Mouse (Mus musculus) ES-E14 (cell line): ENCODE results near the gene Casp8. TPM values are rescaled to one million over a fixed set of nuclear protein-coding genes. Genes with fewer than 3 reads are reported as not detected.
A peak's percentile ranks its signal among the peaks of the same experiment; 100 is the strongest.
"Not testable (repeated sequence)": the region's sequence is repeated elsewhere in the genome, so short reads cannot be mapped to it uniquely, and the experiment has no call there.

Source experiments
- DNase-seq: peaks from one replicate; pipeline ENCODE4 v3.0.0-alpha.2; 2013; ENCODE audit warnings: low read depth, low spot score
- H3K27ac ChIP-seq: 2 replicates; pipeline ENCODE4 v1.5.1; 2012; ENCODE audit warnings: low read depth, mild to moderate bottlenecking, low read length, moderate library complexity, mixed read lengths; ENCODE audit not compliant: poor library complexity, insufficient read depth, severe bottlenecking
- H3K36me3 ChIP-seq: 2 replicates; pipeline ENCODE4 v1.6.1; 2012; ENCODE audit warnings: mild to moderate bottlenecking, low read length, moderate library complexity, mixed read lengths; ENCODE audit not compliant: control insufficient read depth, poor library complexity, insufficient read depth, severe bottlenecking
- H3K4me1 ChIP-seq, 2 experiments: fragments of 150-350 bp in 1 of 2; sonication (generic) in 1 of 2; 2 replicates each; pipeline ENCODE4 v1.6.1; 2012; ENCODE audit warnings: low read length in 2 of 2, mild to moderate bottlenecking in 1 of 2, mixed read lengths in 1 of 2; ENCODE audit not compliant: control insufficient read depth in 2 of 2, insufficient read depth in 2 of 2, poor library complexity in 1 of 2
- H3K4me3 ChIP-seq, 2 experiments: fragments of 150-350 bp in 1 of 2; sonication (generic) in 1 of 2; 2 replicates each; pipeline ENCODE4 v1.5.1; 2012; ENCODE audit warnings: low read length in 2 of 2, low read depth in 1 of 2, mild to moderate bottlenecking in 1 of 2, mixed read lengths in 1 of 2; ENCODE audit not compliant: insufficient read depth in 1 of 2, poor library complexity in 1 of 2, severe bottlenecking in 1 of 2
- H3K9ac ChIP-seq: 2 replicates; pipeline ENCODE4 v1.6.1; 2012; ENCODE audit warnings: low read depth, mild to moderate bottlenecking, low read length, mixed read lengths; ENCODE audit not compliant: poor library complexity, insufficient read depth, severe bottlenecking
- H3K9me3 ChIP-seq: fragments of 150-350 bp; sonication (generic); 2 replicates; pipeline ENCODE4 v1.6.1; 2012; ENCODE audit warnings: low read depth, mild to moderate bottlenecking, low read length; ENCODE audit not compliant: control insufficient read depth, insufficient read depth
- CHD2 ChIP-seq: IDR thresholded peaks from 2 replicates; pipeline ENCODE4 v1.6.1; 2014; ENCODE audit warnings: mild to moderate bottlenecking, low read depth, low read length, inconsistent platforms
- HCFC1 ChIP-seq: IDR thresholded peaks from 2 replicates; pipeline ENCODE4 v1.6.1; 2012; ENCODE audit warnings: low read length, inconsistent platforms, borderline replicate concordance; ENCODE audit not compliant: insufficient read depth
- MAFK ChIP-seq: IDR thresholded peaks from 2 replicates; pipeline ENCODE4 v1.6.1; 2014; ENCODE audit warnings: mild to moderate bottlenecking, low read depth, low read length, inconsistent platforms; ENCODE audit not compliant: insufficient read depth
- ZC3H11A ChIP-seq: IDR thresholded peaks from 2 replicates; pipeline ENCODE4 v1.6.1; 2012; ENCODE audit warnings: low read depth, mild to moderate bottlenecking, inconsistent platforms, low read length, borderline replicate concordance
- ZNF384 ChIP-seq: IDR thresholded peaks from 2 replicates; pipeline ENCODE4 v1.6.1; 2012; ENCODE audit warnings: low read depth, low read length, inconsistent platforms
- in situ Hi-C, 2 experiments: fragments of 600-800 bp; cut with MboI; formaldehyde crosslinking; loops; one replicate each; pipeline ENCODE4 v1.15.1; 2025; ENCODE audit warnings: low sequenced_read_pairs in 2 of 2, inconsistent platforms in 1 of 2; ENCODE audit not compliant: unreplicated experiment in 2 of 2
- total RNA-seq: library from RNA; depleted of rRNA; stranded (reverse); fragments of 300-350 nt; gene quantifications from 2 replicates; pipeline ENCODE4 v1.2.3, GENCODE M21; 2012; rRNA removed

The Casp8 gene
- total RNA-seq = 1.6 and 2.5 TPM in 2 replicates

DNA sequence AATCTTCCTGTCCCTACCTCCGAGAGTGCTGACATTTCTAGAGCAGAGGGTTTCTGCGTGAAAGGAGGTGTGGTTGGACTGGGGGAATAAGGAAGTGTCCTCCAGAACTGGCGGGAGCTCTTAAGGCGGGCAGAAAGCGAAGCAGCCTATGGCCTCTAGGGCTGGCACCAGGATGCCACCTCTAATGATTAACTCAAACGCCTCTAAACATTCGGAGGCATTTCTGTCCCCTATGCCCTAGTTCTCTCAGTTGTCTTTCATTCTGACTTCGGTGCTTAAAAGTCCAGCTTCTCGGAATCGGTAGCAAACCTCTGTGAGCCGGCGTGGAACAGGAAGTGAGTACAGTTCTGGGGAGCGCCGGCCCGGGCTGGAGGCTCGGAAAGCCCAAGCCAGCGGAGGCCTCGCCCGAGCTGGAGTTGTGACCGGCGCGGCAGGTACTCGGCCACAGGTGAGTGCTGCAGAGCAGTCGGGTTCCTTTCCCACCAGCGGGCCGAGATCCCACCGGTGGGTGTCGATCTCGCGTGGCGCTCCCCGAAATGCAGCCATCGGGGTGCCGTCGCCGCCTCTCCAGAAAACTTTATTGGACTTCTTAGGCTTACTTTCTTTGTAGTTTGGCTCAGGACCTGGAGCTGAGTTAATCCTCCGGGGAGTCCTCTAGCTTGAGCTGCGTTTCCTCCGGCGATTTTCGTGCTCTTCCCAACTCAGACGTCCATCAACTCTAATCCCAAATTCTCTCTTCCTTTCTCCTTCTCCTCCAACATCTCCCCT lies at the start of gene Casp8:
TSS of gene Casp8 (plus strand) at position 84 of the 768 bp plus-strand sequence.
- no peaks in the 10 kb centered on the region for H3K36me3 ChIP-seq
- no peak for TF ChIP-seq ZC3H11A
- no peak for TF ChIP-seq MAFK
- no peak for TF ChIP-seq HCFC1
- TF ChIP-seq ZNF384 = no peak
- peak; percentile 31 for DNase-seq
- in situ Hi-C loops = no loop called here
- peak within 1 kb of the TSS; percentile 57 for H3K9ac ChIP-seq
- no peak within 1 kb of the TSS for H3K27ac ChIP-seq
- 0 out of 2 replicates have a peak, but pooled peaks cover 2% of the 10 kb centered on the region for H3K9me3 ChIP-seq
- no peaks in the 10 kb centered on the region for H3K4me1 ChIP-seq
- H3K4me3 ChIP-seq = peak within 1 kb of the TSS; percentile 55 to 67

DNA sequence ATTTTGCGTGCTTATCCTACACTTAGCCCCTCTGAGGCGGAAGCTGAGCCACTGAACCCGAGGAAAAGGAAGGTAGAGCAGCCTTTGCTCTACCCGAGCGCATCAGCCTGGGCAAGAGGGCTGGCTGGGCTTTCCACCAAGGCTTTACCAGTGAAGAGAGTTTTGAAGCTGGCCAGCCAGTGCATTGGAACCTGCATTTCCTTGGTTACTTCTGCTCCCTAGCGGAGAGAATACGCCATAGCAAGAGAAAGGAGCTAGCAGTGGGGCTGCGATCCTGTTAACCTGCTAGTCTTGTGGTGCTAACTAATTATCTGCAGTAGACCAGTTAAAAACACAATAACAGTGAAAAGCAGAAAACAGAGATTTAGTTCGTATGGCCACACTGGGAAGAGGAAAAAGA lies 48.3 kb upstream of the Casp8 start:
- H3K27ac ChIP-seq = no peak overlapping the region
- TF ChIP-seq ZC3H11A (peak; percentile 61), MAFK (no peak)
- H3K9me3 ChIP-seq = peaks cover 9% of the 10 kb centered on the region
- peaks cover under 1% of the 10 kb centered on the region; the same call in 1 of the 2 replicates for H3K36me3 ChIP-seq
- H3K9ac ChIP-seq = 0 out of 2 replicates have a peak overlapping the region, but pooled peaks have one; percentile 54
- in situ Hi-C loops = no loop called here
- no peaks in the 10 kb centered on the region for H3K4me1 ChIP-seq
- DNase-seq = peak; percentile 45
- H3K4me3 ChIP-seq = peak overlapping the region in 1 of 2 experiments; percentile 31; a peak in 1 of 4 replicates

DNA sequence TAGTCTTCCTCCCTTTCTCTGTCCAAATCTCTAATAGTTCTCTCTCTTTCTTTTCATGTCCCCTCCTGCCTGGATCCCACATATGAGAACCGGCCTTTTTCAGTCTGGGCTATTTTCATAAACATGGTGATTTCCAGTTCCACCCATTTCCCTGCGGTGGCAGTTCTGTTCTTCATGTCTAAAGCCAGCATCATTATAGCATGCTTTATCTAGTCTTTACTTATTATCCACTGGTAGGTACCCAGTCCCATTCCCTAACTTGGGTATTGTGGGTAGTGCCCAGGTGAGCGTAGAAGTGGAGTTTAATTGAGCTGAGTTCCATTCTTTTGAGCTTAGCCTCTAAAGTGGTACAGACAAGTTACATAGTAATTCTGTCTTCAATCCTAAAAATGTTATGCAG lies 35.7 kb upstream of the Casp8 start:
- Histone ChIP-seq H3K4me1 (no peaks in the 10 kb centered on the region), H3K36me3 (peaks cover 7% of the 10 kb centered on the region), H3K9me3 (peaks cover 5% of the 10 kb centered on the region), H3K27ac (no peak overlapping the region), H3K9ac (no peak overlapping the region), H3K4me3 (no peak overlapping the region)
- no peak for DNase-seq
- no peak for TF ChIP-seq ZNF384
- no peak for TF ChIP-seq CHD2
- in situ Hi-C loops = no loop called here

DNA sequence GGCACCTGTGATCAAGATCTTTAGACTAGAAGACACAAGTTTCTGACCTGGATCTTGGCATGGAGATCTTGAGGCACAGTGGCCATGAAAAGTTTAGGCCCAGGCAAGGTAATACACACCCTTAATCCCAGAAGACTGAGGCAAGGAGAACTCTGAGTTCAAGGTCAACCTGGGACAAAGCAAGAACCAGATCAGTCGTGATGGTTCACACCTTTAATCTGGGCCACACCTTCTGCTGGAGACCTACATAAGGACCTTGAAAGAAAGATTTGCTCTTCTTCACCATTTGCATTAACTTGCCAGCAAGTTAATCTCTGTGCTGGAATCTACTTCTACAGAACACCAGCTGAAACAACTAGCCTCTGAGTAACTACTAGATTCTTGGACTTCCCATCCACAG lies 34.6 kb upstream of the Casp8 start:
- Histone ChIP-seq H3K9me3 (peaks cover 5% of the 10 kb centered on the region), H3K36me3 (peaks cover 7% of the 10 kb centered on the region), H3K4me1 (no peaks in the 10 kb centered on the region), H3K27ac (peak overlapping the region; percentile 93; the same call in 1 of the 2 replicates), H3K9ac (no peak overlapping the region), H3K4me3 (no peak overlapping the region)
- in situ Hi-C loops = no loop called here
- no peak for DNase-seq
- no peak for TF ChIP-seq CHD2
- no peak for TF ChIP-seq HCFC1
- no peak for TF ChIP-seq ZC3H11A
- TF ChIP-seq MAFK = no peak
- TF ChIP-seq ZNF384 = no peak

DNA sequence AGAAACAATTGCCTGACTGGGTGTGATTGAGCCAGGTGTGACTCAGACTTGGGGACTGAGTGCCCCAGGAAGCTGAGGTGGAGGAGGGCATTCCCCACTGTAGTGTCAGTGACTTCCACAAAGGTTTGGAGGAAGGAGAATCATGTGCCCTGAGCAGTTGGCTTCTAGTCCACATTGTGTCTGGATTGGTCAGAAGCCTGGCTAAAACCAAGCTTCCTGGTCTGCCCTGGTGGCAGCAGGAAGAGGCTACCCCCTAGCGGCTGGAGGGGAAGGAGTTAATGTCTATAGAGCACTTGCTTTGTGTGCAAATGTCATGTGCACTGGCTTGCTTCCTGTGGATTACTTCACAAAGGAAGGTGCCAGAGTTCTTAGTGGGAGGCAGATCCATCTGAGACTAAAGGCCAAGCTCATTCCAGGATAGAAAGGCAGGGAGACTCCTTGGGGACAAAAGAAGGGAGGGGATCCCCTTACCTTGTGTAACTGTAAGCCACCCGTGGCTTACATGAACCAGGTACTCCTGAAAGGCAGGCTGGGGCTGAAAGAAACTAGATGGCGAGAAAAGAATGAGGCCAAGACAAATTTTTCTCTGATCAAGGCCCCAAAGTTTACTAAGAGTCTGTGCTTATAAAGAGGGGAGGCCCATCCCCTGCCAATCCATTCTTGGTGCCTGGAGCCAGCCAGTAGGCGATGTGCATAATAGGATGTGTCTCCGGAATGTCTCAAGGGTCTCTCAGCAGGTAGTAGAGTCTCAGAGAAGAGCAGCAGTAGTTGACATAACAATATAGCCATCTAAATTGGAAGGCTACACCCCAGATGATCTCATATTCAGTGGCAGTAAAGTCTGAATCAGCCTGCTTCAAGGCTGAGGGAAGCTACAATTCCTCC lies 33.5 kb upstream of the Casp8 start:
- in situ Hi-C loops, H3K9ac ChIP-seq, H3K9me3 ChIP-seq, H3K4me1 ChIP-seq, H3K4me3 ChIP-seq, H3K36me3 ChIP-seq: not testable (repeated sequence)
- peak overlapping the region; percentile 93 for H3K27ac ChIP-seq
- DNase-seq = peak; percentile 60
